Mouse (Mus musculus): ENCODE measurements around the gene Adk.
"Not testable (repeated sequence)": the region's sequence is repeated elsewhere in the genome, so short reads cannot be mapped to it uniquely, and the experiment has no call there.

The Adk gene

DNA sequence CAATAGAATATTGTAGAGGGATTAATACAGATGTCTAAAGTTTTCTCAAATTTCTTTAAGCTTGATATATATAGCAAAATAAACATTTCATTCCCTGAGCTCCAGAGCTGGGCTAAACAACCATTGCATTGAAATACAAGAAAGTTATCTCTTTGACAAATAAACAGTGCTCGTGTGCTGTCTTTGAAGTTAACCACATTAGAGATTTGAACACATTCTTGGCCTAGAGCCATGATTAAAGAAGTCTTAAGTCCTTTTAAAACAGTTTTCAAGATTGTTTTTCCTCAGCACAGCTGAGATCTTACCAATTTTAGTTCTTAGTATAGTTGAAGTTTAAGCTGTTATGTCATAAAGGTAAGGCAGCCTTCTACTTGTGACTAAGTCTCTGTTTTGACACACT is 11.9 kb downstream of the Adk start:
- DNase-seq (ENCODE audit: low read depth, low spot score), result no peak

- no peak for DNase-seq (ENCODE audit: low read depth, low spot score)
Measured at GRCm38 (mm10) chr14:21065490-21066162, 13.3 kb downstream of the Adk start.

- peak; percentile 63 for DNase-seq (ENCODE audit: low read depth, low spot score)
Measured at GRCm38 (mm10) chr14:21069594-21069993, 17.2 kb downstream of the Adk start.

DNA sequence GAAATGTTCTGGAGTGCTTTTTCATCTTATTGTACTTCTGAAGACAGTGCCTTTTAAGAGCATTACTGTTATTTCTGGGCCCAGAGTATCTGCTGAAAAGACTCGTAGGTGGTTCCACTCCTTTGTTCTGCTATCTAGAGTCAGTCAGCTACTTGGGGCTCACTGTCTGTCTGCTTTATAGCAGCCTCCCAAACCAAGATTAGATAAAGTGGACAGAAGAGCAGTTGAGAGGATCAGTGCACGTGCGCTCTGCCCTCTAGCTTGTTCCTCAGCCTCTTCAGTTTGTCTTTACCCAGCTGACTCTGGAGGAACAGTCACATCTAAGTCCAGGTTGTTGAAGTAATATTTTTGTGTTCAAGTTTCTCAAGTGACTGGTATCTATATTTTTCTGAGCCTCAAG is 21.6 kb downstream of the Adk start:
- no peak for DNase-seq (ENCODE audit: low read depth, low spot score)

- no peak for DNase-seq (ENCODE audit: low read depth, low spot score)
Measured at GRCm38 (mm10) chr14:21074398-21075320, 22.3 kb downstream of the Adk start.

DNA sequence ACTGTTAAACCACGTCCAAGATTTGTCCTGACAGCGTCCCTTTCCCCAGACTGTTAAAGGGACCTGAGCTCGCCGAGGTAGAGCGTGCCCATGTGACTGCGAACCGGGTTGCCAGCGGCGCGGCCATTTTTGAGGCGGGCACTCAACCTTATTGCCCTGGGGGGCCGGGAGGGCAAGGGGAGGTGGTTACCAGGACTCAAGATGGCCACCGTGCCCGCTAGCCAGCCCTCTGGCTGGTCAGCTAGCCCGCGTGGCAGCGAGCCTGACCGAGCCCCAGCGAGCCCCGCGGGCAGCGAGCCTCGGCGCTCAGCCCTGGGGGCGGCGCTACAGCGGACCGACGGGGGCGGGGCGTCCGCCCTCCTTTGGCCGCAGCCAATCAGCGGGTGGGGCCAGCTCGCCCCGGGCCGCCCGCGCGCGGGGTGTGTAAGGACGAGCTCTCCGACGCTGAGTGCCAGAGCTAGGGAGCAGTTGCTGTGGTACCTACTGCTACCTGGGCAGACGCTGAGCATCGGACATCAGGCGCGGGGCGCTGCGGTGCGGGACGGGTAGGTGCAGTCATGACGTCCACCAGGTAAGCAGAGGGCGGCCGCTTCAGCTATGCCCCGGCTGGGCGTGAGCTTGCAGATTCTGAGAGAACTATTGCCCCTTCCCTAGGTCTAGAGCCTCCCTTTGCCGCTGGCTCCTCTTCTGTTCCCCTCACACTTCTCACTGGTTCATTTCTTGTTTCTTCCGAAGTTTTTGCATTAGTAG is 23.6 kb downstream of the Adk start:
- peak; percentile 93 for DNase-seq (ENCODE audit: low read depth, low spot score)

- no peak for DNase-seq (ENCODE audit: low read depth, low spot score)
Measured at GRCm38 (mm10) chr14:21076501-21077194, 24.3 kb downstream of the Adk start.

DNA sequence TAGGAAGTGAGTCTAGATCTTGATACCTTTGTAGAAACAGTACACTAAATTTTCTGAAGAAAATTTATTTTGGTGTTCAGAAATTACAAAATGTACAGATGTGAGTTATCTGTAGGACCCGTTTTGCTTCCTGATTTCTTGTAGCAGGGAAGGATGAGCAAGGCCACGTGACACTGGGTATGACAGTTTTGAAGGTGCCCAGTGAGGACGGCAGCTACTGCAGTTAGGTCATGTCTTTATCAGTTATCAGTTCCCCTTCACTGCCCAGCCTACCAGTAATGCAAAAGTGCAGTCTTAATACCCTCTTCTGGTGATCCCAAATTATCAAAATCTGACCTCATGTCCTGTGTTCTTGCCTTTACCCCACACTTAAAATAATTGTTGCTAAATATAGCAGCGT is 25.6 kb downstream of the Adk start:
- DNase-seq (ENCODE audit: low read depth, low spot score), result no peak

DNA sequence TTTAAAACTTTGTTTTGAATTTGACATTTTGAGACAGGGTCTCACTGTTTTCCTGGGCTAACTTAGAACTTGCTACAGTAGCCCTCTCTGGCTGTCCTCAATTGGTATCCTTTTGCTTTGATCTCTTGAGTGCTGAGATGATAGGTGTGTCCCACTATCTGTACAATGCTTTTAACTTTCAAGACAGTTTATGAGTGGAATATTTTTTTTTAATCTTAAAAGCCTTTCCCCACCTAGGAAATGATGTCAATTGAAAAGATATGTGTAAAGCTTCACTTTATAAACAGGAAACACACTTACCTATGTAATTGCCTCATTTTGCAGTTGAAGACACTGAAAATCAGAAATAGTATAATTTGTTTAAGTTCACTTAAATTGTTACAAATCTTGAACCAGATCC is 26.1 kb downstream of the Adk start:
- no peak for DNase-seq (ENCODE audit: low read depth, low spot score)

- DNase-seq (ENCODE audit: low read depth, low spot score), result no peak
Measured at GRCm38 (mm10) chr14:21082823-21083222, 30.4 kb downstream of the Adk start.

DNA sequence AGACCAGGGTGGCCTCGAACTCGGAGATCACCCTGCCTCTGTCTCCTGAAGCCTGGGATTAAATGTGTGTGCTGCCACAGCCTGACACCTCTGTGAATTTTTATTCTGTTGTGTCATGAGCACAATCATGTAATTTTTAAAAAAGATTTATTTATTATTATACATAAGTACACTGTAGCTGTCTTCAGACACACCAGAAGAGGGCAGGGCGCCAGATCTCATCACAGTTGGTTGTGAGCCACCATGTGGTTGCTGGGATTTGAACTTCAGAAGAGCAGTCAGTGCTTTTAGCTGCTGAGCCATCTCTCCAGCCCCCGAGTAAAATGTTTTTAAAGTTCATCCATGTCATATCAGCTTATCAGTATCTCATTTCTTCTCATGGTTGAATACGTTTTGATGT is 33.3 kb downstream of the Adk start:
- no peak for DNase-seq (ENCODE audit: low read depth, low spot score)

- DNase-seq (ENCODE audit: low read depth, low spot score), result no peak
Measured at GRCm38 (mm10) chr14:21086106-21086505, 33.7 kb downstream of the Adk start.

GRCm38 (mm10) chr14:21086827-21087351 is 34.5 kb downstream of the Adk start:
- DNase-seq (ENCODE audit: low read depth, low spot score), result no peak

- DNase-seq (ENCODE audit: low read depth, low spot score), result no peak
Measured at GRCm38 (mm10) chr14:21087390-21088060, 35.2 kb downstream of the Adk start.

DNA sequence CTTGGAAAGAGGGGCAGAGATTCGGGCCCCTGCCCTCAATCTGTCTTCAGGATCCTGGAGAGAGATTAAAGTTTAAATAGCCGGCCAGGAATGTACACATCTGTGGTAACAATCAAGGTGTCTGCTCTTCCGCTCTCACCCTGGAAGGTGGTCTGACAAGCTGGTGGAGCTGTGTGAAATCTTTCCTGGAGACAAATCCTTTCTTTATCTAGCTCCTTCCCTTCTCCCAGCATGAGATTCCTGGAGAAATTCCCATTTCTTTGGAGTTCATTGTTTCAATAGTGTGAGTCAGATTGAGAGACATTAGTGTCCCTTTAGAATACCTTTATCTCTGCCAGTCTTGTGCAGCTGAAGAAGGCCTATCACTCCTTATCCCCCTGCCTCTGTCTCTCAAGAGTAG is 36.4 kb downstream of the Adk start:
- peak; percentile 75 for DNase-seq (ENCODE audit: low read depth, low spot score)

DNA sequence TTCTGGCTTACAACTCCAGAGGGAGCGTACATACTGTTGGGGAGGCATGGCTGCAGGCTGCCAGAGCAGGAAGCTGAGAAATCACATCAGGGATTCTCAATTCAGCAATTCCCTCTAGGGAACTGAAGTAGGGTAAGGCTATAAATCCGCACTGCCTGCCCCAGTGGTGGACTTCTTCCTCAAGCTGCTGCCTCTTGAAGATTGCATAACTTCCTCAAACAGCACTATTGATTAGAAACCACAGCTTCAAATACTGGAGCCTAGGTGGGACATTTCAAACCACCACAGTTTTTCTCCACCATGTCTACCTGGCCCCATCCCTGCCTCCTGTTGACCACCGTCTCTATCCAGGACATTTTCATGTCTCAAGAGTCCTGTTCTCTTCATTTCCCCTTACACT is 38.0 kb downstream of the Adk start:
- no peak for DNase-seq (ENCODE audit: low read depth, low spot score)

GRCm38 (mm10) chr14:21090930-21091486 is 38.6 kb downstream of the Adk start:
- no peak for DNase-seq (ENCODE audit: low read depth, low spot score)

GRCm38 (mm10) chr14:21094161-21094560 is 41.8 kb downstream of the Adk start:
- not testable (repeated sequence) for DNase-seq (ENCODE audit: low read depth, low spot score)

- DNase-seq (ENCODE audit: low read depth, low spot score), result no peak
Measured at GRCm38 (mm10) chr14:21096279-21096678, 43.9 kb downstream of the Adk start.

- no peak for DNase-seq (ENCODE audit: low read depth, low spot score)
Measured at GRCm38 (mm10) chr14:21096689-21097088, 44.3 kb downstream of the Adk start.
